Mouse (Mus musculus) ES-Bruce4 (cell line): ENCODE measurements around the gene Ikzf4. TPM values are rescaled to one million over a fixed set of nuclear protein-coding genes. Genes with fewer than 3 reads are reported as not detected.
"Not testable (repeated sequence)": the region's sequence is repeated elsewhere in the genome, so short reads cannot be mapped to it uniquely, and the experiment has no call there.

Source experiments
- H3K27ac ChIP-seq: 2 replicates; pipeline ENCODE4 v1.5.1; 2012; ENCODE audit warnings: low read length, inconsistent platforms; ENCODE audit not compliant: insufficient read depth
- H3K27me3 ChIP-seq: 2 replicates; pipeline ENCODE4 v1.6.1; 2012; ENCODE audit warnings: mild to moderate bottlenecking, low read length, inconsistent platforms; ENCODE audit not compliant: control insufficient read depth, poor library complexity, insufficient read depth, severe bottlenecking
- H3K36me3 ChIP-seq: 2 replicates; pipeline ENCODE4 v1.6.1; 2012; ENCODE audit warnings: inconsistent platforms, mild to moderate bottlenecking, low read length, moderate library complexity; ENCODE audit not compliant: control insufficient read depth, poor library complexity, insufficient read depth, severe bottlenecking
- H3K4me1 ChIP-seq: one replicate; pipeline ENCODE4 v1.8.1; 2011; ENCODE audit warnings: low read length; ENCODE audit not compliant: control insufficient read depth, insufficient read depth
- H3K4me3 ChIP-seq: 2 replicates; pipeline ENCODE4 v1.5.1; 2011; ENCODE audit warnings: low read depth, mild to moderate bottlenecking, low read length
- H3K9ac ChIP-seq: 2 replicates; pipeline ENCODE4 v1.6.1; 2012; ENCODE audit warnings: low read depth, mild to moderate bottlenecking, inconsistent platforms; ENCODE audit not compliant: poor library complexity, severe bottlenecking
- H3K9me3 ChIP-seq: replicated peaks from 2 replicates; pipeline ENCODE4 v1.6.1; 2012; ENCODE audit warnings: mild to moderate bottlenecking, low read length, inconsistent platforms; ENCODE audit not compliant: control insufficient read depth, poor library complexity, insufficient read depth, severe bottlenecking
- CTCF ChIP-seq: IDR thresholded peaks from one replicate; pipeline ENCODE4 v1.8.1; 2011; ENCODE audit warnings: low read depth, low read length
- EP300 ChIP-seq: IDR thresholded peaks from 2 replicates; pipeline ENCODE4 v1.6.1; 2011; ENCODE audit warnings: low read depth, low read length; ENCODE audit not compliant: insufficient read depth
- POLR2A ChIP-seq: IDR thresholded peaks from one replicate; pipeline ENCODE4 v1.8.1; 2011; ENCODE audit warnings: low read length; ENCODE audit not compliant: insufficient read depth
- polyA plus RNA-seq: library from polyadenylated mRNA; stranded (reverse); fragments of >200 nt; gene quantifications from 2 replicates; pipeline ENCODE4 v1.2.4, GENCODE M21; 2011; ENCODE audit warnings: low read depth; ENCODE audit not compliant: missing spikeins, insufficient read depth, insufficient read length

Ikzf4 gene
- polyA plus RNA-seq, 1 experiment: 9.8 TPM

DNA sequence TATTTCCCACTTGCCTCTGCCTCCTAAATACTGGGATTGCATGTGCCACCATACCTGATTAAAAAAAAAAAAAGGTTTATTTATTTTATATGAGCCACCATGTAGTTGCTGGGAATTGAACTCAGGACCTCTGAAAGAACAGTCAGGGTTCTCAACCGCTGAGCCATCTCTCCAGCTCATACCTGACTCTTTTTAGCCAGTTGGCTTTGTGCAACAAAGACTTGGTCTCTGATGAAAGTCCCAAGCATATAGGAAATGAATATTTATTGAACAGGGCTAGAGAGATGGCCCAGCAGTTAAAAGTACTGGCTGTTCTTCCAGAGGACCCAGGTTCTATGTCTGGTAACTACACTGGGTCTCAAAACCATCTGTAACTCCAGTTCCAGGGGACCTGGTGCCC lies 27.2 kb downstream of the Ikzf4 start:
- Histone ChIP-seq H3K27me3 (no peaks in the 10 kb centered on the region), H3K9me3 (no peaks in the 10 kb centered on the region), H3K9ac (no peak overlapping the region), H3K36me3 (0 out of 2 replicates have a peak, but pooled peaks cover under 1% of the 10 kb centered on the region), H3K27ac (no peak overlapping the region), H3K4me3 (no peak overlapping the region), H3K4me1 (no peaks in the 10 kb centered on the region)
- no peak for TF ChIP-seq CTCF
- no peak for TF ChIP-seq EP300
- no peak for TF ChIP-seq POLR2A

DNA sequence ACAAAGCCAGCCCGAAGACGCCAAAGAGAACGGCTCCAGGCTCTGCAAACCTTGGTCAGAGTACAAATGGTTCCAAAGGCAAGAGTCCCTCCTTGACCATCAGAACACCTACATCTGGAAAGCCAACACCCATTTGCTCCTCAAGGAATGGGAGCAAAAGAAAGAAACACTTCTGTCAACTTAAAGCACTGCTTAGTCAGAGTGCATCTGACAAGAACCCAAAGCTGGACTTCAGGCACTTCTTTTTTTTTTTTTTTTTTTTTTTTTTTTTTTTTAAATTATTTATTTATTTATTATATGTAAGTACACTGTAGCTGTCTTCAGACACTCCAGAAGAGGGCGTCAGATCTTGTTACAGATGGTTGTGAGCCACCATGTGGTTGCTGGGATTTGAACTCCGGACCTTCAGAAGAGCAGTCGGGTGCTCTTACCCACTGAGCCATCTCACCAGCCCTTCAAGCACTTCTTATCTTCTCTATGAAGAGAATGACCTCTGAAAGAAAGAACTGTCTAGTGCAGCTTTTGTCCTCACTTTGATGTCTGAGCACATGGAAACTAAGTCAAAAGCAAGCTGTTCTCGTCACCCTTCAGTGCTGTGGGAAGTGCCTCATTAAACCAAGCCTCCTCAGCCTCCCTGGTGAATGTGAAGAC lies 29.9 kb downstream of the Ikzf4 start:
- H3K27ac ChIP-seq, H3K4me1 ChIP-seq, H3K9me3 ChIP-seq, H3K4me3 ChIP-seq, H3K36me3 ChIP-seq, H3K9ac ChIP-seq, H3K27me3 ChIP-seq: not testable (repeated sequence)

DNA sequence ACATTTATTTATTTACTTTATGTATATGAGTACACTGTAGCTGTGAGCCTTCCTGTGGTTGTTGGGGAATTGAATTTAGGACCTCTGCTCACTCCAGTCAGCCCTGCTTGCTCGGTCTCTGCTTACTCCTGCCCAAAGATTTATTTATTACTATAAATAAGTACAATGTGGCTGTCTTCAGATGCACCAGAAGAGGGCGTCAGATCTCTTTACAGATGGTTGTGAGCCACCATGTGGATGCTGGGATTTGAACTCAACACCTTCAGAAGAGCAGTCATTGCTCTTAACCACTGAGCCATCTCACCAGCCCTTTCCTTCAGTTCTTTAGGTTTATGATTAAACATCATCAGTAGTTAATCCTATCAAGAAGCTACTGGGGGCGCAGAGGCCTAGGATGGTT lies 30.9 kb downstream of the Ikzf4 start:
- no peaks in the 10 kb centered on the region for H3K36me3 ChIP-seq
- no peak overlapping the region for H3K27ac ChIP-seq
- no peaks in the 10 kb centered on the region for H3K27me3 ChIP-seq
- no peak overlapping the region for H3K9ac ChIP-seq
- no peaks in the 10 kb centered on the region for H3K9me3 ChIP-seq
- no peak for TF ChIP-seq EP300
- no peak for TF ChIP-seq POLR2A
- TF ChIP-seq CTCF: no peak
- no peaks in the 10 kb centered on the region for H3K4me1 ChIP-seq
- H3K4me3 ChIP-seq: no peak overlapping the region

DNA sequence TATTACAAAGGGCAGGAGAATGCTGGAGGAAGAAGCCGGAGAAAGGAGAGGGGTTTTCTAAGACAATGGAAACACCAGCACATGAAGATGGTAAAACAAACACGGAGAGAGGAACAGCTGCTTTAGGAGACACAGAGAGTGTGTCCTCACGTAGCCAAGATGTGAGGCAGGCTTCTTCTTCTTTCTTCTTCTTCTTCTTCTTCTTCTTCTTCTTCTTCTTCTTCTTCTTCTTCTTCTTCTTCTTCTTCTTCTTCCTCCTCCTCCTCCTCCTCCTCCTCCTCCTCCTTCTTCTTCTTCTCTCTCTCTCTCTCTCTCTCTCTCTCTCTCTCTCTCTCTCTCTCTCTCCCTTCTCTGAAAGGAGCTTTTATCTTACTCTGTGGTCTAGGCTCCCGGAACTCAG lies 32.0 kb downstream of the Ikzf4 start:
- H3K9me3 ChIP-seq, H3K9ac ChIP-seq, H3K27me3 ChIP-seq, H3K4me3 ChIP-seq, H3K27ac ChIP-seq, H3K36me3 ChIP-seq, H3K4me1 ChIP-seq: not testable (repeated sequence)

DNA sequence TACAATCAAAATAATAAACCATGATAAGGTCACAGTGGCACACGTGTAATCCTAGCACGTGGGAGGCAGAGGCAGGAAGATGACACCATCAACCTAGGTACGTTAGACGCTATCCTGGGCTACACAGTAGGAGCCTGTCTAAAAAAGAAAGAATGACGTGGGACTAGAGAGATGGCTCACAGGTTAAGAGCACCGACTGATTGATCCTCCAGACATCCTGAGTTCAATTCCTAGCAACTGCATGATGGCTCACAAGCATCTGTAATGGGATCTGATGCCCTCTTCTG lies 32.7 kb downstream of the Ikzf4 start:
- Histone ChIP-seq H3K4me3 (no peak overlapping the region), H3K9me3 (no peaks in the 10 kb centered on the region), H3K36me3 (no peaks in the 10 kb centered on the region), H3K9ac (peak overlapping the region; percentile 24; the same call in 1 of the 2 replicates), H3K27ac (no peak overlapping the region), H3K27me3 (no peaks in the 10 kb centered on the region), H3K4me1 (no peaks in the 10 kb centered on the region)
- no peak for TF ChIP-seq EP300

DNA sequence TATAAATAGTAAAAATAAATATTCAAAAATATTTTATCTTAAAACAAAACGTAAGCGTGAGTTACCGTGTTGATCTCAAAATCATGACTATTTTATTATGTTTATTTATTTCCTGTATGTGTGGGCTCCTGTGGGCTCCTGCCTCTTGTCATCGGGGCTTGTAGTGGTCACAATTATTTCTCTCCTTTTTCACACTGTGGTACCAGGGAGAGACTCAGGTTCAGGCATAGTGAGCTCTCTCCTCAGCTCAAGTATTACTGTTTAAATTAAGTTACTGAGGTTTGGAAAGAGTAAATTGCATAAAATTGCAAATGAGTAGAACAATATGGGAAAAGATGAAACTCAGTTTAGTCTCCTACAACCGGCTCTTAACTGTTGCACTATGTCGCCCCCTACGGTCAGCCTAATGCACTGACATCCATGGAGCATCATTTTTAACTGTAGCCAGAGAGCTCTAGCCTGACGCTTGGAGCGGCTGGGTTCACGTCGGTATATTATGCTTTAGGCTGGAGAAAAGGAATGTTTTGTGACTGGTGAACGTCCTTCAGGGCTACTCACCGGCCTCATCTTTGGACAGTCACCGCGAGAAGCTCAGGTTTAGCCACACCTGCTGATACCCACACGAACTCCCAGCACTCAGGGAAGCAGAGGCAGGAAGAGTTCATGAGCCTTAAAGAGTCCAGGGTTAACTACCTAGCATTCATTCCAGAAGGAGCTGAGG lies 33.2 kb downstream of the Ikzf4 start:
- peak overlapping the region; percentile 19; the same call in 1 of the 2 replicates for H3K4me3 ChIP-seq

More for the DNA sequence above, 33.2 kb downstream of the Ikzf4 start:
- Histone ChIP-seq H3K27me3 (no peaks in the 10 kb centered on the region), H3K9me3 (no peaks in the 10 kb centered on the region), H3K27ac (no peak overlapping the region), H3K4me1 (no peaks in the 10 kb centered on the region), H3K9ac (peak overlapping the region; percentile 24; the same call in 1 of the 2 replicates), H3K36me3 (no peaks in the 10 kb centered on the region)
- TF ChIP-seq CTCF (peak; percentile 65), EP300 (no peak), POLR2A (no peak)
